Mouse (Mus musculus): ENCODE results near the gene Caskin1. TPM values are rescaled to one million over a fixed set of nuclear protein-coding genes. Genes with fewer than 3 reads are reported as not detected.

Gene Caskin1
- polyA plus RNA-seq (2015; fragmentation: Nextera tagmentation; extraction: Ambion mirVana), result 51.4 and 55.0 TPM in 2 replicates

- WGBS, result under 1% methylated on average over 43 of the region's 45 CpGs
- Histone ChIP-seq H3K4me1 (replicated peaks) (peaks cover 41% of the 10 kb centered on the region), H3K27ac (replicated peaks) (peak within 1 kb of the TSS; percentile 97), H3K9ac (peak within 1 kb of the TSS; percentile 97), H3K27me3 (no peaks in the 10 kb centered on the region), H3K9me3 (no peaks in the 10 kb centered on the region), H3K36me3 (no peaks in the 10 kb centered on the region), H3K4me3 (peak within 1 kb of the TSS; percentile 90), H3K4me2 (peak within 1 kb of the TSS; percentile 76)
- peak; percentile 68 for ATAC-seq (ENCODE audit: low FRiP score, low read depth)
Observed at GRCm38 (mm10) chr17:24488186-24488661, at the start of gene Caskin1. Caskin1 (plus strand) TSS chr17:24488601.

GRCm38 (mm10) chr17:24440377-24440776, 48.0 kb upstream of the Caskin1 start:
- Histone ChIP-seq H3K36me3 (peaks cover 49% of the 10 kb centered on the region), H3K4me3 (no peak overlapping the region), H3K4me1 (replicated peaks) (no peaks in the 10 kb centered on the region), H3K9me3 (no peaks in the 10 kb centered on the region), H3K27ac (replicated peaks) (no peak overlapping the region), H3K9ac (no peak overlapping the region), H3K27me3 (no peaks in the 10 kb centered on the region), H3K4me2 (no peak overlapping the region)
- WGBS, result 86% methylated on average over 8 of the region's 8 CpGs
- no peak for ATAC-seq (ENCODE audit: low FRiP score, low read depth)

- no peak overlapping the region for H3K4me2 ChIP-seq
- H3K9me3 ChIP-seq, result no peaks in the 10 kb centered on the region
- no peak overlapping the region for H3K9ac ChIP-seq
- 43% methylated on average over 2 of the region's 2 CpGs for WGBS
- no peak overlapping the region for H3K27ac ChIP-seq (replicated peaks)
- no peak for ATAC-seq (ENCODE audit: low FRiP score, low read depth)
- no peaks in the 10 kb centered on the region for H3K4me1 ChIP-seq (replicated peaks)
- H3K4me3 ChIP-seq, result no peak overlapping the region
- no peaks in the 10 kb centered on the region for H3K27me3 ChIP-seq
- peaks cover 57% of the 10 kb centered on the region for H3K36me3 ChIP-seq
Observed at GRCm38 (mm10) chr17:24441148-24441547, 47.3 kb upstream of the Caskin1 start.

GRCm38 (mm10) chr17:24442107-24442506, 46.3 kb upstream of the Caskin1 start:
- no peak overlapping the region for H3K9ac ChIP-seq
- no peaks in the 10 kb centered on the region for H3K4me1 ChIP-seq (replicated peaks)
- H3K9me3 ChIP-seq, result no peaks in the 10 kb centered on the region
- no peaks in the 10 kb centered on the region for H3K27me3 ChIP-seq
- no peak overlapping the region for H3K27ac ChIP-seq (replicated peaks)
- ATAC-seq (ENCODE audit: low FRiP score, low read depth), result no peak
- H3K4me3 ChIP-seq, result no peak overlapping the region
- WGBS, result 90% methylated on average over 14 of the region's 14 CpGs
- no peak overlapping the region for H3K4me2 ChIP-seq
- peaks cover 66% of the 10 kb centered on the region for H3K36me3 ChIP-seq

- no peak for ATAC-seq (ENCODE audit: low FRiP score, low read depth)
- Histone ChIP-seq H3K27ac (replicated peaks) (no peak within 1 kb of the TSS), H3K4me2 (no peak within 1 kb of the TSS), H3K4me3 (no peak within 1 kb of the TSS), H3K36me3 (peaks cover 69% of the 10 kb centered on the region), H3K27me3 (no peaks in the 10 kb centered on the region), H3K9ac (no peak within 1 kb of the TSS), H3K4me1 (replicated peaks) (no peaks in the 10 kb centered on the region), H3K9me3 (no peaks in the 10 kb centered on the region)
- WGBS, result 86% methylated on average over 7 of the region's 7 CpGs
Observed at GRCm38 (mm10) chr17:24442632-24443155, 45.7 kb upstream of the Caskin1 start, which contains the start of gene Dnase1l2. Dnase1l2 (minus strand) TSS chr17:24443105.

- H3K27me3 ChIP-seq, result no peaks in the 10 kb centered on the region
- no peaks in the 10 kb centered on the region for H3K4me1 ChIP-seq (replicated peaks)
- no peak for ATAC-seq (ENCODE audit: low FRiP score, low read depth)
- WGBS, result 93% methylated on average over 4 of the region's 4 CpGs
- H3K27ac ChIP-seq (replicated peaks), result no peak overlapping the region
- H3K36me3 ChIP-seq, result peaks cover 73% of the 10 kb centered on the region
- H3K4me3 ChIP-seq, result no peak overlapping the region
- H3K4me2 ChIP-seq, result no peak overlapping the region
- H3K9ac ChIP-seq, result no peak overlapping the region
- no peaks in the 10 kb centered on the region for H3K9me3 ChIP-seq
Observed at GRCm38 (mm10) chr17:24443409-24443808, 45.0 kb upstream of the Caskin1 start.

- Histone ChIP-seq H3K4me2 (no peak overlapping the region), H3K27ac (replicated peaks) (no peak overlapping the region), H3K4me3 (no peak overlapping the region), H3K9me3 (no peaks in the 10 kb centered on the region), H3K4me1 (replicated peaks) (peaks cover 4% of the 10 kb centered on the region; the same call in 1 of the 2 replicates), H3K9ac (no peak overlapping the region), H3K36me3 (peaks cover 81% of the 10 kb centered on the region), H3K27me3 (no peaks in the 10 kb centered on the region)
- 89% methylated on average over 8 of the region's 8 CpGs for WGBS
- no peak for ATAC-seq (ENCODE audit: low FRiP score, low read depth)
Observed at GRCm38 (mm10) chr17:24446590-24446989, 41.8 kb upstream of the Caskin1 start.

GRCm38 (mm10) chr17:24449507-24449906, 38.9 kb upstream of the Caskin1 start:
- Histone ChIP-seq H3K4me2 (no peak overlapping the region), H3K27ac (replicated peaks) (no peak overlapping the region), H3K4me1 (replicated peaks) (peaks cover 23% of the 10 kb centered on the region), H3K4me3 (no peak overlapping the region), H3K36me3 (peaks cover 65% of the 10 kb centered on the region), H3K9me3 (no peaks in the 10 kb centered on the region), H3K9ac (no peak overlapping the region), H3K27me3 (no peaks in the 10 kb centered on the region)
- 96% methylated on average over 6 of the region's 6 CpGs for WGBS
- no peak for ATAC-seq (ENCODE audit: low FRiP score, low read depth)

GRCm38 (mm10) chr17:24451220-24451619, 37.2 kb upstream of the Caskin1 start:
- Histone ChIP-seq H3K27me3 (no peaks in the 10 kb centered on the region), H3K9me3 (no peaks in the 10 kb centered on the region), H3K9ac (no peak overlapping the region), H3K4me2 (no peak overlapping the region), H3K36me3 (peaks cover 48% of the 10 kb centered on the region), H3K27ac (replicated peaks) (no peak overlapping the region), H3K4me3 (no peak overlapping the region), H3K4me1 (replicated peaks) (peaks cover 27% of the 10 kb centered on the region)
- no peak for ATAC-seq (ENCODE audit: low FRiP score, low read depth)
- 94% methylated on average over 6 of the region's 6 CpGs for WGBS

- Histone ChIP-seq H3K4me1 (replicated peaks) (peaks cover 27% of the 10 kb centered on the region), H3K27me3 (no peaks in the 10 kb centered on the region), H3K27ac (replicated peaks) (no peak overlapping the region), H3K9ac (no peak overlapping the region), H3K4me3 (no peak overlapping the region), H3K4me2 (peak overlapping the region; percentile 63; the same call in 1 of the 2 replicates), H3K9me3 (no peaks in the 10 kb centered on the region), H3K36me3 (peaks cover 27% of the 10 kb centered on the region)
- no peak for ATAC-seq (ENCODE audit: low FRiP score, low read depth)
- 91% methylated on average over 2 of the region's 2 CpGs for WGBS
Observed at GRCm38 (mm10) chr17:24453372-24453771, 35.0 kb upstream of the Caskin1 start.

- H3K9ac ChIP-seq, result peak overlapping the region; percentile 78
- H3K4me2 ChIP-seq, result peak overlapping the region; percentile 63
- H3K27ac ChIP-seq (replicated peaks), result peak overlapping the region; percentile 92
- no peaks in the 10 kb centered on the region for H3K27me3 ChIP-seq
- peaks cover 27% of the 10 kb centered on the region for H3K4me1 ChIP-seq (replicated peaks)
- no peak for ATAC-seq (ENCODE audit: low FRiP score, low read depth)
- no peaks in the 10 kb centered on the region for H3K9me3 ChIP-seq
- peak overlapping the region; percentile 72 for H3K4me3 ChIP-seq
- 9% methylated on average over 14 of the region's 14 CpGs for WGBS
- H3K36me3 ChIP-seq, result peaks cover 18% of the 10 kb centered on the region
Observed at GRCm38 (mm10) chr17:24454218-24454755, 34.1 kb upstream of the Caskin1 start.

GRCm38 (mm10) chr17:24454756-24455522, 33.5 kb upstream of the Caskin1 start:
- peak overlapping the region; percentile 92 for H3K27ac ChIP-seq (replicated peaks)
- H3K9me3 ChIP-seq, result no peaks in the 10 kb centered on the region
- peaks cover 27% of the 10 kb centered on the region for H3K4me1 ChIP-seq (replicated peaks)
- H3K4me3 ChIP-seq, result peak overlapping the region; percentile 72
- H3K9ac ChIP-seq, result peak overlapping the region; percentile 78
- peak; percentile 94 for ATAC-seq (ENCODE audit: low FRiP score, low read depth)
- peak overlapping the region; percentile 63 for H3K4me2 ChIP-seq
- peaks cover 12% of the 10 kb centered on the region for H3K36me3 ChIP-seq
- no peaks in the 10 kb centered on the region for H3K27me3 ChIP-seq
- 0% methylated on average over 67 of the region's 67 CpGs for WGBS

Measured in hindbrain, embryonic 15.5 days (tissue).